Mouse (Mus musculus) natural killer cell, adult 2 months (primary cell): ENCODE data around the gene Srsf7.

Experiments used
- DNase-seq, 2 experiments: peaks; one replicate each; pipeline ENCODE4 v3.0.0; 2022; ENCODE audit warnings: low spot score in 2 of 2

The Srsf7 gene

GRCm38 (mm10) chr17:80156905-80157304, 50.2 kb downstream of the Srsf7 start:
- no peak for DNase-seq

GRCm38 (mm10) chr17:80153631-80154030, 53.5 kb downstream of the Srsf7 start:
- DNase-seq = no peak

GRCm38 (mm10) chr17:80152767-80153630, 54.1 kb downstream of the Srsf7 start:
- DNase-seq = no peak

- DNase-seq = no peak
Measured at GRCm38 (mm10) chr17:80151353-80151752, 55.8 kb downstream of the Srsf7 start.
